10 mouse cellular contexts compared by ENCODE assay signal in the genomic region with DNA sequence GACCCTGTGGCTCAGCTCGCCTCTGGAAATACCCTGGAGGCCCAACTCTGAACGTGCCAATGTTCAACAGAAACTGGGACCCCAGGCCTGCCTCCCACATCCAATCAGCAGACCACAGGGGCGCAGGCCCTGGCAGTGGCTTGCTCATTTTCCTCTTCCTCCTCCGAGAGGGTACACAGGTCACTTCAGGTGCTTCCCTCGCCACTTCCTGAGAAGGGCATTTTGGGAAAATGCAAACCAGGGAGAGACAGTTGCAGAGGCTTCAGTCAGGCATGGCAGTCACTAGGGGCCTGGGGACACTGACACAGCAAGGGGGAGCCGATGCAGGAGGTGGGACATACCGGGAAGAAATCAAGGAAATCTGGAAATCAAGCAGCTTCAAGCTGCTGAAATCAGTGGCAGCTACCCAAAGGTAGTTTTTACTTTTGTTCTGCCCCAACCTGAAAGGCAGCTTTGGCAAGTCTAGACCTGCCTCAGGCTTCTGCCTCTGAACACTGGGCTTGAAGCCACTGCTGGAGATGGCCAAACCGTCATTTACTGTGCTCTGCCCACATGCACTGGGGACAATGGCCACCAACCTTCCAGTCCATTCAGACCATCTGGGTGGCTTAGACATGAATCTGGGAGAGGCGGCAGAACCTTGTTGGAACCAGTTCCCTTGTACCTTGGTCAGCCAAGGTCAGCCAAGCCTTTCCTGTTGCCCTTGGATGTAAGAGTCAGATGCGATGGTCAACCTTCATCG. TPM values are rescaled to one million over a fixed set of nuclear protein-coding genes. Genes with fewer than 3 reads are reported as not detected.
DNase-seq lines count a peak whose midpoint lies in the region; ATAC-seq and TF ChIP-seq lines count a peak whose summit lies in the region.
"Had no signal": no experiment of that assay in that cellular context is flagged by ENCODE, and none has a peak within 500 bp of the region (broad histone marks: within the 10 kb centered on the region; RNA-seq: fewer than 3 reads in every experiment).

No protein-coding gene starts in this region.

- 0 out of 2 replicates have a peak overlapping the region, but pooled peaks have one; percentile 20 for H3K27ac ChIP-seq in lung, embryonic 14.5 days (ENCODE audit: low read depth)
- H3K27ac ChIP-seq in embryonic facial prominence, embryonic 12.5 days = peak overlapping the region; percentile 50
- peak overlapping the region; percentile 64; the same call in 1 of the 2 replicates for H3K27ac ChIP-seq in forebrain, postnatal 0 days (ENCODE audit: low read depth, low read length)
- H3K27ac ChIP-seq in limb, embryonic 15.5 days = peak overlapping the region; percentile 54; the same call in 1 of the 2 replicates

- H3K4me2 ChIP-seq in lung, embryonic 14.5 days = no peak overlapping the region
- H3K4me2 ChIP-seq in embryonic facial prominence, embryonic 12.5 days (replicated peaks) = no peak overlapping the region
- no peak overlapping the region for H3K4me2 ChIP-seq in forebrain, postnatal 0 days (ENCODE audit: low read depth)
- H3K4me2 ChIP-seq in limb, embryonic 15.5 days = no peak overlapping the region

- peaks cover 21% of the 10 kb centered on the region for H3K4me1 ChIP-seq in lung, embryonic 14.5 days (ENCODE audit: insufficient read depth)
- peaks cover 22% of the 10 kb centered on the region for H3K4me1 ChIP-seq in embryonic facial prominence, embryonic 12.5 days
- no peaks in the 10 kb centered on the region; the same call in 1 of the 2 replicates for H3K4me1 ChIP-seq in forebrain, postnatal 0 days (ENCODE audit: insufficient read depth)
- H3K4me1 ChIP-seq in limb, embryonic 15.5 days = peaks cover 18% of the 10 kb centered on the region

- DNase-seq in lung, embryonic 14.5 days = no peak
- no peak for DNase-seq in lung, postnatal 25 days (ENCODE audit: low spot score)
- DNase-seq in forebrain, postnatal 0 days = no peak
- DNase-seq in ovary, adult 18-20 months (ENCODE audit: low spot score) = no peak
- no peak for DNase-seq in right cerebral cortex, postnatal 14 days
- DNase-seq: embryo, embryonic 11 days; heart, adult 18-20 months had no signal

- no peak overlapping the region for H3K9ac ChIP-seq in lung, embryonic 14.5 days
- no peak overlapping the region for H3K9ac ChIP-seq in embryonic facial prominence, embryonic 12.5 days
- peak overlapping the region; percentile 31; the same call in 1 of the 2 replicates for H3K9ac ChIP-seq in forebrain, postnatal 0 days
- H3K9ac ChIP-seq in limb, embryonic 15.5 days = no peak overlapping the region

- no peaks in the 10 kb centered on the region for H3K9me3 ChIP-seq in lung, embryonic 14.5 days (ENCODE audit: low read depth, low read length)
- no peaks in the 10 kb centered on the region for H3K9me3 ChIP-seq in embryonic facial prominence, embryonic 12.5 days
- H3K9me3 ChIP-seq in forebrain, postnatal 0 days (ENCODE audit: low read length) = no peaks in the 10 kb centered on the region
- no peaks in the 10 kb centered on the region for H3K9me3 ChIP-seq in limb, embryonic 15.5 days

- 80% methylated on average over 11 of the region's 11 CpGs for WGBS in lung, embryonic 14.5 days
- WGBS in embryonic facial prominence, embryonic 12.5 days = 67% methylated on average over 11 of the region's 11 CpGs
- 56% methylated on average over 11 of the region's 11 CpGs for WGBS in forebrain, postnatal 0 days
- 67% methylated on average over 11 of the region's 11 CpGs for WGBS in limb, embryonic 15.5 days

- H3K4me3 ChIP-seq in lung, embryonic 14.5 days (ENCODE audit: low read depth, low read length) = no peak overlapping the region
- no peak overlapping the region for H3K4me3 ChIP-seq in embryonic facial prominence, embryonic 12.5 days
- H3K4me3 ChIP-seq in forebrain, postnatal 0 days (ENCODE audit: low read depth, low read length) = no peak overlapping the region
- H3K4me3 ChIP-seq in limb, embryonic 15.5 days = no peak overlapping the region
- H3K4me3 ChIP-seq: megakaryocyte, embryonic 14.5 days had no signal

- TF ChIP-seq CTCF in lung, embryonic 14.5 days (IDR thresholded peaks at IDR 0.05; ENCODE audit: low read depth) = no peak
- no peak for TF ChIP-seq CTCF in forebrain, postnatal 0 days (IDR thresholded peaks at IDR 0.05; ENCODE audit: low read depth)

- peaks cover 5% of the 10 kb centered on the region; the same call in 1 of the 2 replicates for H3K36me3 ChIP-seq in lung, embryonic 14.5 days (ENCODE audit: insufficient read depth)
- no peaks in the 10 kb centered on the region for H3K36me3 ChIP-seq in embryonic facial prominence, embryonic 12.5 days
- no peaks in the 10 kb centered on the region for H3K36me3 ChIP-seq in forebrain, postnatal 0 days (ENCODE audit: insufficient read depth)
- H3K36me3 ChIP-seq in limb, embryonic 15.5 days = no peaks in the 10 kb centered on the region

- H3K27me3 ChIP-seq in lung, embryonic 14.5 days (ENCODE audit: insufficient read depth, low read length) = no peaks in the 10 kb centered on the region
- H3K27me3 ChIP-seq in embryonic facial prominence, embryonic 12.5 days = no peaks in the 10 kb centered on the region
- no peaks in the 10 kb centered on the region for H3K27me3 ChIP-seq in forebrain, postnatal 0 days (ENCODE audit: insufficient read depth, low read length)
- no peaks in the 10 kb centered on the region for H3K27me3 ChIP-seq in limb, embryonic 15.5 days

- ATAC-seq in lung, embryonic 14.5 days (ENCODE audit: insufficient read depth) = no peak
- no peak for ATAC-seq in embryonic facial prominence, embryonic 12.5 days (ENCODE audit: insufficient number of reproducible peaks, insufficient read depth, low FRiP score, low TSS enrichment)
- ATAC-seq in forebrain, postnatal 0 days = no peak
- no peak for ATAC-seq in limb, embryonic 15.5 days (ENCODE audit: insufficient number of reproducible peaks, low FRiP score, low TSS enrichment, low read depth)

RNA-seq across cellular contexts. Expression of a gene that starts 13.1 kb away (rescaled TPM):
- 69.0 and 70.1 TPM in 2 replicates for polyA plus RNA-seq in lung, embryonic 14.5 days (2014; fragmentation: Nextera tagmentation; extraction: Ambion mirVana)
- 79.8 and 80.5 TPM in 2 replicates for polyA plus RNA-seq in embryonic facial prominence, embryonic 12.5 days (2016; fragmentation: Nextera tagmentation; extraction: Ambion mirVana)
- 94.6 and 128 TPM in 2 replicates for total RNA-seq in forebrain, postnatal 0 days (2014; rRNA removed)
- 76.8 and 83.9 TPM in 2 replicates for polyA plus RNA-seq in forebrain, postnatal 0 days (2015; fragmentation: Nextera tagmentation; extraction: Ambion mirVana)
- 58.0 and 61.8 TPM in 2 replicates for polyA plus RNA-seq in limb, embryonic 15.5 days (2015; fragmentation: Nextera tagmentation; extraction: Ambion mirVana)
